Mouse (Mus musculus) MEL (cell line): ENCODE data around the gene Cryge. TPM values are rescaled to one million over a fixed set of nuclear protein-coding genes. Genes with fewer than 3 reads are reported as not detected.

Source experiments
- DNase-seq: peaks from one replicate; pipeline ENCODE4 v3.0.0; 2011; ENCODE audit warnings: low read depth, low spot score
- H3K27ac ChIP-seq: 2 replicates; pipeline ENCODE4 v1.5.1; 2012; ENCODE audit warnings: low read depth, mild to moderate bottlenecking, control low read depth, low read length, moderate library complexity; ENCODE audit not compliant: control insufficient read depth
- H3K27me3 ChIP-seq, 2 experiments: fragments of 150-350 bp in 1 of 2; sonication (generic) in 1 of 2; 2 replicates each; pipeline ENCODE4 v1.6.1; 2012; ENCODE audit warnings: low read length in 2 of 2, mild to moderate bottlenecking in 2 of 2, improper control_type of control experiment in 1 of 2, moderate library complexity in 1 of 2; ENCODE audit not compliant: insufficient read depth in 2 of 2, control insufficient read depth in 1 of 2
- H3K36me3 ChIP-seq, 2 experiments: 2 replicates each; pipeline ENCODE4 v1.6.1; 2012 to 2014; ENCODE audit warnings: low read length in 2 of 2, improper control_type of control experiment in 1 of 2, inconsistent platforms in 1 of 2, mild to moderate bottlenecking in 1 of 2; ENCODE audit not compliant: insufficient read depth in 2 of 2, control insufficient read depth in 1 of 2
- H3K4me1 ChIP-seq, 2 experiments: fragments of 150-350 bp in 1 of 2; sonication (generic) in 1 of 2; 2 replicates each; pipeline ENCODE4 v1.6.1; 2012; ENCODE audit warnings: low read length in 2 of 2, improper control_type of control experiment in 1 of 2, mild to moderate bottlenecking in 1 of 2; ENCODE audit not compliant: insufficient read depth in 2 of 2, control insufficient read depth in 1 of 2
- H3K4me3 ChIP-seq, 2 experiments: fragments of 150-350 bp in 1 of 2; sonication (generic) in 1 of 2; 2 replicates each; pipeline ENCODE4 v1.5.1; 2012; ENCODE audit warnings: low read depth in 2 of 2, low read length in 2 of 2, mild to moderate bottlenecking in 2 of 2, moderate library complexity in 2 of 2, control low read depth in 1 of 2, improper control_type of control experiment in 1 of 2; ENCODE audit not compliant: control insufficient read depth in 1 of 2, insufficient read depth in 1 of 2
- H3K79me2 ChIP-seq: 2 replicates; pipeline ENCODE4 v1.6.1; 2012; ENCODE audit warnings: mild to moderate bottlenecking, low read length, moderate library complexity; ENCODE audit not compliant: control insufficient read depth, poor library complexity, insufficient read depth
- H3K9ac ChIP-seq: 2 replicates; pipeline ENCODE4 v1.6.1; 2012; ENCODE audit warnings: low read depth, mild to moderate bottlenecking, control low read depth, low read length, moderate library complexity; ENCODE audit not compliant: control insufficient read depth, poor library complexity, severe bottlenecking
- H3K9me3 ChIP-seq: fragments of 150-350 bp; sonication (generic); replicated peaks from 2 replicates; pipeline ENCODE4 v1.6.1; 2012; ENCODE audit warnings: mild to moderate bottlenecking, low read length, improper control_type of control experiment, moderate library complexity; ENCODE audit not compliant: insufficient read depth
- BHLHE40 ChIP-seq: IDR thresholded peaks from 2 replicates; pipeline ENCODE4 v1.6.1; 2012; ENCODE audit warnings: low read depth, mild to moderate bottlenecking, inconsistent platforms, low read length, improper control_type of control experiment, borderline replicate concordance
- CHD2 ChIP-seq: IDR thresholded peaks from 2 replicates; pipeline ENCODE4 v1.6.1; 2011; ENCODE audit warnings: low read length, improper control_type of control experiment
- ELF1 ChIP-seq: IDR thresholded peaks from 2 replicates; pipeline ENCODE4 v1.6.1; 2014; ENCODE audit warnings: low read depth, mild to moderate bottlenecking, inconsistent platforms, low read length, improper control_type of control experiment, moderate library complexity
- EP300 ChIP-seq, 2 experiments: IDR thresholded peaks; 2 replicates each; pipeline ENCODE4 v1.6.1; 2011; ENCODE audit warnings: improper control_type of control experiment in 2 of 2, low read length in 2 of 2, low read depth in 1 of 2, mild to moderate bottlenecking in 1 of 2
- JUND ChIP-seq: IDR thresholded peaks from 2 replicates; pipeline ENCODE4 v1.6.1; 2011; ENCODE audit warnings: low read depth, mild to moderate bottlenecking, improper control_type of control experiment, low read length
- KAT2A ChIP-seq: conservative IDR thresholded peaks from 2 replicates; pipeline ENCODE4 v1.6.1; 2012; ENCODE audit warnings: low read depth, low read length, improper control_type of control experiment, inconsistent platforms
- MAFK ChIP-seq: IDR thresholded peaks from 2 replicates; pipeline ENCODE4 v1.6.1; 2011; ENCODE audit warnings: low read depth, mild to moderate bottlenecking, low read length, improper control_type of control experiment, borderline replicate concordance
- MEF2A ChIP-seq: IDR thresholded peaks from 2 replicates; pipeline ENCODE4 v1.6.1; 2014; ENCODE audit warnings: low read depth, mild to moderate bottlenecking, inconsistent platforms, low read length, improper control_type of control experiment; ENCODE audit not compliant: poor library complexity, insufficient replicate concordance, severe bottlenecking; ENCODE audit errors: extremely low read depth
- MXI1 ChIP-seq: IDR thresholded peaks from 2 replicates; pipeline ENCODE4 v1.6.1; 2011; ENCODE audit warnings: mild to moderate bottlenecking, low read depth, low read length, improper control_type of control experiment
- MYC ChIP-seq: IDR thresholded peaks from 2 replicates; pipeline ENCODE4 v1.6.1; 2011; ENCODE audit warnings: low read depth, mild to moderate bottlenecking, low read length, improper control_type of control experiment, moderate library complexity
- NELFE ChIP-seq: IDR thresholded peaks from 2 replicates; pipeline ENCODE4 v1.6.1; 2011; ENCODE audit warnings: low read depth, low read length, improper control_type of control experiment
- POLR2A ChIP-seq, 2 experiments: IDR thresholded peaks; 2 replicates each; pipeline ENCODE4 v1.6.1; 2011 to 2012; ENCODE audit warnings: low read length in 2 of 2, mild to moderate bottlenecking in 2 of 2, control low read depth in 1 of 2, improper control_type of control experiment in 1 of 2, low read depth in 1 of 2, moderate library complexity in 1 of 2; ENCODE audit not compliant: control insufficient read depth in 1 of 2, insufficient read depth in 1 of 2, poor library complexity in 1 of 2
- POLR2AphosphoS5 ChIP-seq: IDR thresholded peaks from 2 replicates; pipeline ENCODE4 v1.6.1; 2012; ENCODE audit warnings: low read depth, borderline replicate concordance, mild to moderate bottlenecking, inconsistent platforms, low read length, moderate library complexity, mixed read lengths
- RAD21 ChIP-seq: IDR thresholded peaks from 2 replicates; pipeline ENCODE4 v1.6.1; 2011; ENCODE audit warnings: mild to moderate bottlenecking, low read depth, low read length, improper control_type of control experiment
- SIN3A ChIP-seq: IDR thresholded peaks from 2 replicates; pipeline ENCODE4 v1.6.1; 2012; ENCODE audit warnings: low read length, improper control_type of control experiment, inconsistent platforms
- SMC3 ChIP-seq: IDR thresholded peaks from 2 replicates; pipeline ENCODE4 v1.6.1; 2011; ENCODE audit warnings: low read depth, low read length, improper control_type of control experiment
- TAL1 ChIP-seq: IDR thresholded peaks from 2 replicates; pipeline ENCODE4 v1.6.1; 2012; ENCODE audit warnings: mild to moderate bottlenecking, inconsistent platforms, low read length, moderate library complexity, mixed read lengths
- UBTF ChIP-seq: IDR thresholded peaks from 2 replicates; pipeline ENCODE4 v1.6.1; 2012; ENCODE audit warnings: low read depth, mild to moderate bottlenecking, inconsistent platforms, low read length, improper control_type of control experiment, moderate library complexity, borderline replicate concordance; ENCODE audit not compliant: insufficient read depth
- USF1 ChIP-seq: IDR thresholded peaks from 2 replicates; pipeline ENCODE4 v1.6.1; 2014; ENCODE audit warnings: low read depth, mild to moderate bottlenecking, inconsistent platforms, low read length, improper control_type of control experiment, moderate library complexity
- USF2 ChIP-seq, 2 experiments: IDR thresholded peaks; 2 replicates each; pipeline ENCODE4 v1.6.1; 2011 to 2012; ENCODE audit warnings: improper control_type of control experiment in 2 of 2, low read length in 2 of 2, borderline replicate concordance in 1 of 2, inconsistent platforms in 1 of 2, low read depth in 1 of 2, mild to moderate bottlenecking in 1 of 2; ENCODE audit not compliant: insufficient read depth in 1 of 2
- ZNF384 ChIP-seq: IDR thresholded peaks from 2 replicates; pipeline ENCODE4 v1.6.1; 2012; ENCODE audit warnings: low read depth, mild to moderate bottlenecking, inconsistent platforms, low read length, improper control_type of control experiment
- polyA plus RNA-seq, 2 experiments: library from polyadenylated mRNA; stranded (reverse) in 1 of 2; unstranded in 1 of 2; fragments of >175 nt in 1 of 2; fragments of >200 nt in 1 of 2; gene quantifications; 2 replicates each; pipeline versions ENCODE4 v1.2.1 to v1.2.4; 2012; ENCODE audit warnings: low replicate concordance in 2 of 2, low read depth in 1 of 2; ENCODE audit not compliant: insufficient read length in 2 of 2, insufficient read depth in 1 of 2, missing spikeins in 1 of 2
- total RNA-seq: library from RNA; depleted of rRNA; stranded (reverse); fragments of 300-350 nt; gene quantifications from 2 replicates; pipeline ENCODE4 v1.2.3, GENCODE M21; 2012

Cryge gene
- total and polyA plus RNA-seq, 3 experiments, result not detected

- H3K4me3 ChIP-seq, result no peak overlapping the region
- no peak for TF ChIP-seq MYC
- TF ChIP-seq MAFK, result no peak
- TF ChIP-seq RAD21, result no peak
- no peak for TF ChIP-seq EP300 (IDR thresholded peaks at IDR 0.05; ENCODE audit: low read depth in 1 of 2, low read length in 2 of 2)
- TF ChIP-seq SIN3A, result no peak
- no peak for TF ChIP-seq ELF1
- TF ChIP-seq UBTF, result no peak
- TF ChIP-seq POLR2A (IDR thresholded peaks at IDR 0.05; ENCODE audit: control insufficient read depth in 1 of 2, insufficient read depth in 1 of 2, low read depth in 1 of 2, low read length in 2 of 2, poor library complexity in 1 of 2), result no peak
- TF ChIP-seq POLR2AphosphoS5, result no peak
- no peak for TF ChIP-seq KAT2A
- TF ChIP-seq MEF2A, result no peak
- no peak for TF ChIP-seq NELFE
- TF ChIP-seq JUND, result no peak
- no peak for TF ChIP-seq SMC3
- TF ChIP-seq MXI1, result no peak
- TF ChIP-seq TAL1, result no peak
- no peak for TF ChIP-seq BHLHE40
- TF ChIP-seq CHD2, result no peak
- TF ChIP-seq USF1, result no peak
- no peak for TF ChIP-seq USF2 (IDR thresholded peaks at IDR 0.05; ENCODE audit: borderline replicate concordance in 1 of 2, insufficient read depth in 1 of 2, low read depth in 1 of 2, low read length in 2 of 2)
- H3K9ac ChIP-seq, result no peak overlapping the region
- no peaks in the 10 kb centered on the region for H3K79me2 ChIP-seq
- H3K27ac ChIP-seq, result no peak overlapping the region
- H3K36me3 ChIP-seq, result no peaks in the 10 kb centered on the region
- H3K9me3 ChIP-seq, result no peaks in the 10 kb centered on the region
- no peak for DNase-seq
- no peaks in the 10 kb centered on the region for H3K4me1 ChIP-seq
- no peaks in the 10 kb centered on the region; a peak in 1 of 4 replicates for H3K27me3 ChIP-seq
Observed at GRCm38 (mm10) chr1:65090370-65090769, 39.4 kb upstream of the Cryge start.

DNA sequence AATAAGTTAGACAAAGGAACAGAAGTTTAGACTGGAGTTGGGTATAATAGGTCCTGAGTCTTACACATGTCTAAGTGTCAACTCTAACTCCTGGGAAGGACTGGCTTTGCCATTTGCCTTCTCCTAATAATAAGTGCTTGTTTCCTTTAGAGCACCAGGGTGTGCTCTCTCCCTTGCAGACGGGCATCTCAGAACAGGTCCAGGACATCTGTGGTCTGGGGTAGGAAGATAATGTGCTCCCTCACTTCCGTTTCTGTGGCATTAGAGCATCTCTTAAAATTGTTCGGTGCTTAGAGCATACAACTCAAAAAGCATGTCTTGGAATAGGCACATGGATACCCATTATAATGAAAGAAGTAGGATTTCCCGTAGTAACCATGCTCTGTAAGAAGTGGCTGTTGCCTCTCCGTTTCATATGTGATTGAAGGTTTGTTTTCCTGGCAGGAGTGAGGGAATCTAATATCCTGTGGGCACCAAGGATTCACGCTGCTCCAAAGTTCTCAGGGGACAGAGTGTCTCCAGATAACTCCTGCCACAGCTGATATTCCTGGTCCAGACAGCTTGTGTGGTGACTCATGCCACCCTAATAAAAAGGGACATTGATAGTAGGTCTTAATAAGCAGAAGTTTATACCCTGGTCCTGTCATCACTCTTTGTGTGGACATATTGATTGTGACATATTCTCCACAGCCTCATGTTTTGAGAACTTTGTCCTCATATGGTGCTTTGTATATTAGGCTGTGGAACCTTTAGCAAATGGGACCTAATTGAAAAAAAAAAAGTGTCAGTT lies 37.8 kb upstream of the Cryge start:
- Histone ChIP-seq H3K79me2 (no peaks in the 10 kb centered on the region), H3K27ac (no peak overlapping the region), H3K27me3 (no peaks in the 10 kb centered on the region; a peak in 1 of 4 replicates), H3K4me1 (no peaks in the 10 kb centered on the region), H3K9ac (no peak overlapping the region), H3K4me3 (no peak overlapping the region), H3K36me3 (no peaks in the 10 kb centered on the region), H3K9me3 (no peaks in the 10 kb centered on the region)
- DNase-seq, result peak; percentile 15
- no peak for TF ChIP-seq ZNF384
- peak; percentile 18 for TF ChIP-seq RAD21
- TF ChIP-seq BHLHE40, result no peak
- no peak for TF ChIP-seq MEF2A
- TF ChIP-seq ELF1, result no peak
- TF ChIP-seq SMC3, result no peak
- TF ChIP-seq SIN3A, result no peak
